Mouse (Mus musculus) intestine, embryonic 16.5 days (tissue): Measurements from ENCODE around the gene Cmtr1. TPM values are rescaled to one million over a fixed set of nuclear protein-coding genes. Genes with fewer than 3 reads are reported as not detected.

ENCODE experiments used
- ATAC-seq: fragments of 200-750 bp; cut with Nextera tagmentation; 2 replicates; pipeline ENCODE4 v1.8.0; 2017; ENCODE audit warnings: moderate TSS enrichment, moderate library complexity
- H3K27ac ChIP-seq: fragments of 300-500 bp; sonication (generic); 2 replicates; pipeline ENCODE4 v1.5.1; 2014; ENCODE audit warnings: mild to moderate bottlenecking, low read length
- H3K27me3 ChIP-seq: fragments of 300-500 bp; sonication (generic); replicated peaks from 2 replicates; pipeline ENCODE4 v1.6.1; 2014; ENCODE audit warnings: low read length, control low read depth, mixed read lengths; ENCODE audit not compliant: control insufficient read depth, insufficient read depth
- H3K36me3 ChIP-seq: fragments of 300-500 bp; sonication (generic); 2 replicates; pipeline ENCODE4 v1.6.1; 2014; ENCODE audit warnings: low read length, control low read depth; ENCODE audit not compliant: control insufficient read depth, insufficient read depth
- H3K4me1 ChIP-seq: fragments of 300-500 bp; sonication (generic); 2 replicates; pipeline ENCODE4 v1.6.1; 2014; ENCODE audit warnings: low read length, control low read depth, mixed read lengths; ENCODE audit not compliant: control insufficient read depth, insufficient read depth
- H3K4me2 ChIP-seq: fragments of 300-500 bp; sonication (generic); 2 replicates; pipeline ENCODE4 v1.6.1; 2014; ENCODE audit warnings: low read depth, low read length, control low read depth
- H3K4me3 ChIP-seq: fragments of 300-500 bp; sonication (generic); 2 replicates; pipeline ENCODE4 v1.5.1; 2014; ENCODE audit warnings: mild to moderate bottlenecking, low read length
- H3K9ac ChIP-seq: fragments of 300-500 bp; sonication (generic); 2 replicates; pipeline ENCODE4 v1.6.1; 2014; ENCODE audit warnings: low read depth, low read length
- H3K9me3 ChIP-seq: fragments of 300-500 bp; sonication (generic); 2 replicates; pipeline ENCODE4 v1.6.1; 2016; ENCODE audit warnings: low read length, control low read depth; ENCODE audit not compliant: control insufficient read depth
- WGBS: fragments of 180-500 bp; shearing (Covaris S2); extraction: QIAGEN DNeasy Blood & Tissue Kit; methylation state at CpG from one replicate; pipeline ENCODE4 v1.1.7; 2014; 5-methylcytosine and 5-hydroxymethylcytosine counted together
- polyA plus RNA-seq: library from polyadenylated mRNA; unstranded; fragments of >200 nt; fragmentation: Nextera tagmentation; extraction: Ambion mirVana; gene quantifications from 2 replicates; pipeline ENCODE4 v1.2.1, GENCODE M21; 2015

Cmtr1 gene
- polyA plus RNA-seq, 1 experiment from 2014 or later = 92.7 TPM

DNA sequence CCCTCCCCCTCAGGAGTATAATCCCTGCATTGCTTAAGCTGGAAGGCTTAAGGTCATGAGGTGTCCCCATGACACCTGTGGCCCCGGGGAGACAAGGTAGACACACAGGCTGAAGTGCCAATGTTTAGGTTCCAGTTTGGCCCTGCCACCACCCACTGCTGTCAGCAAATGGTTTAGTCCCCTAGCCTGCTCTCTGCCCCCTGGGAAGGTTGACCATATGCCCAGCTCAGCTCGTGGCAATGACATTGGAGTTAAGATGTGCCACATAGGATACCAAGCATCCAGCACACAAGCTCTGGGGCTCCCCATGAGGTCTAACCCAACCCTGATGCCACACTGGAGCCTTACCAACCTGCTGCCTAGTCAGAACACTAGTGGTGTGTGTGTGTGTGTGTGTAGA lies 72.1 kb downstream of the Cmtr1 start:
- H3K36me3 ChIP-seq = no peaks in the 10 kb centered on the region
- H3K27ac ChIP-seq = no peak overlapping the region
- no peaks in the 10 kb centered on the region for H3K27me3 ChIP-seq
- ATAC-seq = no peak
- no peak overlapping the region for H3K9ac ChIP-seq
- H3K4me1 ChIP-seq = no peaks in the 10 kb centered on the region
- H3K9me3 ChIP-seq = no peaks in the 10 kb centered on the region
- H3K4me2 ChIP-seq = no peak overlapping the region
- H3K4me3 ChIP-seq = no peak overlapping the region
- 80% methylated on average over 2 of the region's 2 CpGs for WGBS

DNA sequence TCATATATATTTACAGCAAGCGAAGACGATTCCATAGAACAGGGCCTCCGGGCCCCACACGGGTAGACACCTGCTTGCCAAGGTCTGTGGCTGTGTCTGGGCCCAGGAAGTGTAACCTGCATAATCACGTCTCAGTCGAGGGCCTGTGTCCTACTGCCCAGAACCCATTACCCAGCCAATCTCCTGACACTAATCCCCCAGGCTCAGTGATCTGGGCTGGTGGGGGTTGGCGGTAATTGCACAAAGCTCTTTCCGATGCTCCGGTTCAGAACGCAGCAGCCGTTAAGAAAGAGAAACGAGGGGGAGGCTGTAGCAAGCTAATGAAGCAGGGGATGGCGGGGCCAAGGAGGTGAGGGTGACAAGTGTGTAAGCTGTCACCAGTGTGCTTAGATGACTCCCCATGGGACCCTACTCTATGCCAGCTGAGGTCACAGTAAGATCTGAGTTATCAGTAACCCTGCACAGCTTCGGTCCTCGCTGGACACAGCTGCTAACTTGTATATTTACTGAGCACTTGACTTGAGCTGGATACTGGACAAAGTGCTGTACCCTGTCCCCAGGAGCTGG lies 76.1 kb downstream of the Cmtr1 start:
- WGBS = 56% methylated on average over 15 of the region's 15 CpGs
- H3K4me1 ChIP-seq = peaks cover 10% of the 10 kb centered on the region

DNA sequence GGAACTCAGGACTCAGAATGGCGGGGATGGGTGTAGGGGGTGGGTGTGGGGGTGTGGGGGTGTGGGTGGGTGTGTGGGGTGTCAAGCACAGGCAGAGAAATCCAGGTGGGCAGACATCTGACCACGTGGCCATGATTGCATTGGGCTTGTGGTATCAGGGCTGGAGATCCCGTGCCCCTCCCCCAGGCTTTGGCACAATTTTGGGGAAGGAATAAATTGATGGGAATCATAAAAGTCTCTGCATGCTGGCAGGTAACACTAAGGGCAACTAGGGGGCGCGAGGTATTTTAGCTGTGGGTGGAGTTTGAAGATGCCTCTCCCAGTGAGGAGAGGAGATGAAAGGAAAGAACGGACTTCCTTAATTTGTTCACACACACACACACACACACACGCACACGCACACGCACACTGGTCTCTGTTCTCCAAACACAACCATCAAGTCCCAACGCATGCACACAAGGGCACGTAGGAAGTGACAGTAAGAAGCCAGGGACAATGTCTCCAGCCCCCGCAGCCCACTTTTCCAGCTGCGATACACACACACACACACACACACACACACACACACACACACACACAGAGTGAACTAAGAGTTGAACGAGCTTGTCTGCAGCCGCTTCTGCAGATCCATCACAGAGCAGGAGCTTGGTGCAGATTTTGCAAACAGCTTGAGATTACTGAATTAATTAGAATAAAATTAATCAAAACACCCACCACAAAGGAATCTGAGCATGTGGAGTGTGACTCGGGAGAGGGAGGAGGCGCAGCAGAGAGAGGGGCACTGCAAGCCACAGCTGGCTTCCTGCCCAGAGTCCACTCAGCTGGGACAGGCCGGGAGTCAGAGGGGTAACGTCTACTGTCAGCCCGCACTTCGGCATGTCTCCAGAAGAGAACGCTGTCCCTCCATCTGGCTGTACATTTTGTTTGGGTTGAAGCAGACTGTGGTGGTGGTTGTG lies 77.7 kb downstream of the Cmtr1 start:
- Histone ChIP-seq H3K27me3 (no peaks in the 10 kb centered on the region), H3K36me3 (no peaks in the 10 kb centered on the region), H3K9ac (no peak overlapping the region), H3K4me1 (peaks cover 10% of the 10 kb centered on the region), H3K4me3 (no peak overlapping the region), H3K9me3 (no peaks in the 10 kb centered on the region), H3K27ac (no peak overlapping the region), H3K4me2 (peak overlapping the region; percentile 17)
- ATAC-seq = peak; percentile 67
- 34% methylated on average over 22 of the region's 22 CpGs for WGBS

More for the DNA sequence above, 76.1 kb downstream of the Cmtr1 start:
- Histone ChIP-seq H3K27me3 (no peaks in the 10 kb centered on the region), H3K4me3 (no peak overlapping the region), H3K9me3 (no peaks in the 10 kb centered on the region), H3K4me2 (no peak overlapping the region), H3K27ac (no peak overlapping the region), H3K36me3 (no peaks in the 10 kb centered on the region), H3K9ac (no peak overlapping the region)
- ATAC-seq = no peak

DNA sequence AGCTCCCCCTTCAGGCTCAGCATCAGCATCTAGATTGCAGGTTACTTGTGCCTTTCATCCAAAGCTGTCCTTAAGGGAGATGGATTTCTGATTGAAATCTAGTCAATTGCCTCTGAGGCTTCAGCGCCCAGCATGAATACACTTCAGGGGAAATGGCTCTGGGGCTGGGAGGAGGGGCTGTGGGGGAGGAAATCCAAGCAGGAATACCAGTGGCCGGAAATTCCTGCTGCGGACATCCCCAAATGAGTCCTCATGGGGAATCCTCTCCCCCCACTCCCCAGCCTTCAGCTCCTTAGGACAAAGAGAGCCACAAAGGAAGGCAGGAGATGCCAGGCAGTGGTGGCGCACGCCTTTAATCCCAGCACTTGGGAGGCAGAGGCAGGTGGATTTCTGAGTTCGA lies 87.1 kb downstream of the Cmtr1 start:
- no peak overlapping the region for H3K9ac ChIP-seq
- WGBS = 66% methylated on average over 6 of the region's 6 CpGs
- no peak for ATAC-seq

DNA sequence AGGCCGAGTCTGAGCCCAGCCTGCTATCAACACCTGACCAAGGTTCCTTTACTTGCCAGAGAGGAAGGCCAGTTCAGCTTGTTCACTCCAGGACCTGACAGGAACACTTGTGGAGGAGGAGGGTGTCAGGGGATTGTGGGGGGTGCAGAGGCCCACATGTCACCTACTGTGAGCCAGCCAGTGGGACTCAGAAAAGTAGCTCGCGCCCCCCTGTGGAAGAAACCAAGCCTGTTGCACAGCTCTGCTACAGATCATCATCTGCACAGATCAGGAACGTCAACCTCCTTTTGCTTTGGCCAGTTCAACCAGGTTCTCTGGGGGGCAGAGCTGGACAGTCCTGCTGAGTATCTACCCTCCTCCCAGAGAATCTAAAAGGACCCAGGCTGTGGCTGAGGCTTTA lies 94.1 kb downstream of the Cmtr1 start:
- H3K36me3 ChIP-seq = no peaks in the 10 kb centered on the region
- 67% methylated on average over 4 of the region's 4 CpGs for WGBS
- no peak for ATAC-seq

More for the DNA sequence above, 87.1 kb downstream of the Cmtr1 start:
- Histone ChIP-seq H3K36me3 (no peaks in the 10 kb centered on the region), H3K4me1 (0 out of 2 replicates have a peak, but pooled peaks cover 4% of the 10 kb centered on the region), H3K4me2 (no peak overlapping the region), H3K27ac (no peak overlapping the region), H3K27me3 (no peaks in the 10 kb centered on the region), H3K4me3 (no peak overlapping the region), H3K9me3 (no peaks in the 10 kb centered on the region)

More for the DNA sequence above, 94.1 kb downstream of the Cmtr1 start:
- no peak overlapping the region for H3K4me3 ChIP-seq
- peaks cover 9% of the 10 kb centered on the region; the same call in 1 of the 2 replicates for H3K4me1 ChIP-seq
- no peak overlapping the region for H3K27ac ChIP-seq
- no peak overlapping the region for H3K4me2 ChIP-seq
- no peaks in the 10 kb centered on the region for H3K27me3 ChIP-seq
- H3K9me3 ChIP-seq = no peaks in the 10 kb centered on the region
- no peak overlapping the region for H3K9ac ChIP-seq

Other genes with a start within 250 kb of the Cmtr1 start
- gene Pim1, start 169.8 kb upstream of the Cmtr1 start, polyA plus RNA-seq = 11.8 and 12.8 TPM in 2 replicates
- gene Gm17657, start 111.0 kb upstream of the Cmtr1 start, polyA plus RNA-seq = not detected in 2 replicates
- 12.4 and 12.6 TPM in 2 replicates for gene Tbc1d22b, start 110.8 kb upstream of the Cmtr1 start, polyA plus RNA-seq
- gene Tmem217, start 108.2 kb upstream of the Cmtr1 start, polyA plus RNA-seq = 0.33 and 0.87 TPM in 2 replicates
- gene Rnf8, start 45.8 kb upstream of the Cmtr1 start, polyA plus RNA-seq = 51.0 and 55.9 TPM in 2 replicates
- gene Gm28043, start 45.7 kb upstream of the Cmtr1 start, polyA plus RNA-seq = 1.3 and 2.0 TPM in 2 replicates
- gene Ccdc167, start 56.4 kb downstream of the Cmtr1 start, polyA plus RNA-seq = 10.2 and 12.4 TPM in 2 replicates